Mouse (Mus musculus): ENCODE results near the gene Rimbp2. TPM values are rescaled to one million over a fixed set of nuclear protein-coding genes. Genes with fewer than 3 reads are reported as not detected.
"Not testable (repeated sequence)": the region's sequence is repeated elsewhere in the genome, so short reads cannot be mapped to it uniquely, and the experiment has no call there.

The Rimbp2 gene
- polyA plus RNA-seq, 1 experiment = 1.2 TPM

- no peaks in the 10 kb centered on the region for H3K27me3 ChIP-seq (ENCODE audit: control insufficient read depth, insufficient read depth, low read length)
- TF ChIP-seq POLR2A (IDR thresholded peaks at IDR 0.05; ENCODE audit: control insufficient read depth, low read depth, low read length) (no peak), CTCF (IDR thresholded peaks at IDR 0.05; ENCODE audit: control insufficient read depth, insufficient read depth, insufficient replicate concordance, low read depth, low read length) (peak; percentile 97)
These were observed 28.3 kb upstream of the Rimbp2 start for GRCm38 (mm10) chr5:128981607-128982006.

GRCm38 (mm10) chr5:128980857-128981256 lies 27.6 kb upstream of the Rimbp2 start:
- TF ChIP-seq CTCF (IDR thresholded peaks at IDR 0.05; ENCODE audit: control insufficient read depth, insufficient read depth, insufficient replicate concordance, low read depth, low read length) = no peak
- Histone ChIP-seq H3K27ac (ENCODE audit: control insufficient read depth, insufficient read depth, low read depth, low read length) (no peak overlapping the region), H3K4me1 (ENCODE audit: control insufficient read depth, insufficient read depth, low read length) (peaks cover 7% of the 10 kb centered on the region), H3K27me3 (ENCODE audit: control insufficient read depth, insufficient read depth, low read length) (no peaks in the 10 kb centered on the region), H3K36me3 (ENCODE audit: control insufficient read depth, insufficient read depth, low read length) (no peaks in the 10 kb centered on the region), H3K4me3 (ENCODE audit: control insufficient read depth, low read depth, low read length) (no peak overlapping the region)

More at GRCm38 (mm10) chr5:128981607-128982006, 28.3 kb upstream of the Rimbp2 start:
- no peak overlapping the region for H3K4me3 ChIP-seq (ENCODE audit: control insufficient read depth, low read depth, low read length)
- H3K27ac ChIP-seq (ENCODE audit: control insufficient read depth, insufficient read depth, low read depth, low read length) = no peak overlapping the region
- peaks cover 7% of the 10 kb centered on the region for H3K4me1 ChIP-seq (ENCODE audit: control insufficient read depth, insufficient read depth, low read length)
- no peaks in the 10 kb centered on the region for H3K36me3 ChIP-seq (ENCODE audit: control insufficient read depth, insufficient read depth, low read length)

- TF ChIP-seq CTCF (IDR thresholded peaks at IDR 0.05; ENCODE audit: control insufficient read depth, insufficient read depth, insufficient replicate concordance, low read depth, low read length) (peak; percentile 62; the same call in 1 of the 2 replicates), POLR2A (IDR thresholded peaks at IDR 0.05; ENCODE audit: control insufficient read depth, low read depth, low read length) (no peak)
- Histone ChIP-seq H3K27me3 (ENCODE audit: control insufficient read depth, insufficient read depth, low read length) (no peaks in the 10 kb centered on the region), H3K4me3 (ENCODE audit: control insufficient read depth, low read depth, low read length) (no peak overlapping the region), H3K36me3 (ENCODE audit: control insufficient read depth, insufficient read depth, low read length) (no peaks in the 10 kb centered on the region), H3K27ac (ENCODE audit: control insufficient read depth, insufficient read depth, low read depth, low read length) (no peak overlapping the region), H3K4me1 (ENCODE audit: control insufficient read depth, insufficient read depth, low read length) (peaks cover 7% of the 10 kb centered on the region)
These were observed 25.7 kb upstream of the Rimbp2 start for GRCm38 (mm10) chr5:128978957-128979356.

DNA sequence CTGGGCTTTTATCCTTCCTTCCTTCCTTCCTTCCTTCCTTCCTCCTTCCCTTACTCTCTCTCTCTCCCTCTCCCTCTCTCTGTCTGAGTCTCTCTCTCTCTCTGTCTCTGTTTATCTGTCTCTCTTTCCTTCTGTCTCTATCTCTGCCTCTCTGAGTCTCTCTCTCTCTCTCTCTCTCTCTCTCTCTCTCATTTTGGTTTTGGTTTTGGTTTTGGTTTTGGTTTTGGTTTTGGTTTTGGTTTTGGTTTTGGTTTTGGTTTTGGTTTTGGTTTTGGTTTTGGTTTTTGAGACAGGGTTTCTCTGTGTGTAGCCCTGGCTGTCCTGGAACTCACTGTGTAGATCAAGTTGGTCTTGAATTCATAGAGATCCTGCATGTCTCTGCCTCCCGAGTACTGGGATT lies 24.2 kb upstream of the Rimbp2 start:
- not testable (repeated sequence) for H3K4me3 ChIP-seq (ENCODE audit: control insufficient read depth, low read depth, low read length); H3K4me1 ChIP-seq (ENCODE audit: control insufficient read depth, insufficient read depth, low read length); H3K27me3 ChIP-seq (ENCODE audit: control insufficient read depth, insufficient read depth, low read length); H3K36me3 ChIP-seq (ENCODE audit: control insufficient read depth, insufficient read depth, low read length); H3K27ac ChIP-seq (ENCODE audit: control insufficient read depth, insufficient read depth, low read depth, low read length)

- TF ChIP-seq CTCF (IDR thresholded peaks at IDR 0.05; ENCODE audit: control insufficient read depth, insufficient read depth, insufficient replicate concordance, low read depth, low read length) = peak; percentile 82; the same call in 1 of the 2 replicates
- TF ChIP-seq POLR2A (IDR thresholded peaks at IDR 0.05; ENCODE audit: control insufficient read depth, low read depth, low read length) = no peak
- Histone ChIP-seq H3K36me3 (ENCODE audit: control insufficient read depth, insufficient read depth, low read length) (no peaks in the 10 kb centered on the region), H3K27ac (ENCODE audit: control insufficient read depth, insufficient read depth, low read depth, low read length) (no peak overlapping the region), H3K4me1 (ENCODE audit: control insufficient read depth, insufficient read depth, low read length) (peaks cover 6% of the 10 kb centered on the region), H3K27me3 (ENCODE audit: control insufficient read depth, insufficient read depth, low read length) (no peaks in the 10 kb centered on the region), H3K4me3 (ENCODE audit: control insufficient read depth, low read depth, low read length) (no peak overlapping the region)
These were observed 23.0 kb upstream of the Rimbp2 start for GRCm38 (mm10) chr5:128976266-128976665.

GRCm38 (mm10) chr5:128971298-128971697 lies 18.0 kb upstream of the Rimbp2 start:
- Histone ChIP-seq H3K36me3 (ENCODE audit: control insufficient read depth, insufficient read depth, low read length) (no peaks in the 10 kb centered on the region), H3K4me3 (ENCODE audit: control insufficient read depth, low read depth, low read length) (peak overlapping the region; percentile 62), H3K27me3 (ENCODE audit: control insufficient read depth, insufficient read depth, low read length) (no peaks in the 10 kb centered on the region), H3K4me1 (ENCODE audit: control insufficient read depth, insufficient read depth, low read length) (peaks cover 9% of the 10 kb centered on the region), H3K27ac (ENCODE audit: control insufficient read depth, insufficient read depth, low read depth, low read length) (no peak overlapping the region)
- no peak for TF ChIP-seq POLR2A (IDR thresholded peaks at IDR 0.05; ENCODE audit: control insufficient read depth, low read depth, low read length)
- peak; percentile 61 for TF ChIP-seq CTCF (IDR thresholded peaks at IDR 0.05; ENCODE audit: control insufficient read depth, insufficient read depth, insufficient replicate concordance, low read depth, low read length)

GRCm38 (mm10) chr5:128970878-128971277 lies 17.6 kb upstream of the Rimbp2 start:
- no peak overlapping the region for H3K27ac ChIP-seq (ENCODE audit: control insufficient read depth, insufficient read depth, low read depth, low read length)
- peak overlapping the region; percentile 62 for H3K4me3 ChIP-seq (ENCODE audit: control insufficient read depth, low read depth, low read length)

DNA sequence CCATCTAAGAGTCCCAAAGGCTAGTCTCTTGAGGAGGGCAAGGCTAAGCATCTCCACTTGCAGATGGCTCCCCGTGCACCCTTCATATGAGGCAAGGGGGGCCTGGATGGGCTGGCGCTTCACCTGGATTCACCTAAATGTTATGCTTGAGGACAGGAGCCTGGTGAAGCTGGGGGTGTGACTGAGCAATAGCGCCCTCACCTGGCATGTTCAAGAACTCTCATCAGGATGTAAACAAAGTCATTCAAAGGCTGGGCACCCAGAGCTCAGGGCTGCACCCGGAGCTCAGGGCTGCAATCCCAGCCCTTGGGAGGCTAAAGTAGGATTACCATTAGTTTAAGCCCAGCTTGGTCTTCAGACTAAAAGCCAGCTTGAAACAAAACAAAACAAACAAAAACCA lies 11.1 kb upstream of the Rimbp2 start:
- Histone ChIP-seq H3K4me3 (ENCODE audit: control insufficient read depth, low read depth, low read length) (no peak overlapping the region), H3K27me3 (ENCODE audit: control insufficient read depth, insufficient read depth, low read length) (no peaks in the 10 kb centered on the region), H3K27ac (ENCODE audit: control insufficient read depth, insufficient read depth, low read depth, low read length) (no peak overlapping the region), H3K4me1 (ENCODE audit: control insufficient read depth, insufficient read depth, low read length) (no peaks in the 10 kb centered on the region), H3K36me3 (ENCODE audit: control insufficient read depth, insufficient read depth, low read length) (no peaks in the 10 kb centered on the region)
- no peak for TF ChIP-seq POLR2A (IDR thresholded peaks at IDR 0.05; ENCODE audit: control insufficient read depth, low read depth, low read length)
- peak; percentile 68; the same call in 1 of the 2 replicates for TF ChIP-seq CTCF (IDR thresholded peaks at IDR 0.05; ENCODE audit: control insufficient read depth, insufficient read depth, insufficient replicate concordance, low read depth, low read length)

More at GRCm38 (mm10) chr5:128970878-128971277, 17.6 kb upstream of the Rimbp2 start:
- Histone ChIP-seq H3K36me3 (ENCODE audit: control insufficient read depth, insufficient read depth, low read length) (no peaks in the 10 kb centered on the region), H3K4me1 (ENCODE audit: control insufficient read depth, insufficient read depth, low read length) (peaks cover 9% of the 10 kb centered on the region), H3K27me3 (ENCODE audit: control insufficient read depth, insufficient read depth, low read length) (no peaks in the 10 kb centered on the region)
- TF ChIP-seq POLR2A (IDR thresholded peaks at IDR 0.05; ENCODE audit: control insufficient read depth, low read depth, low read length) (no peak), CTCF (IDR thresholded peaks at IDR 0.05; ENCODE audit: control insufficient read depth, insufficient read depth, insufficient replicate concordance, low read depth, low read length) (no peak)

Data from testis, adult 2 months (tissue).